Mouse (Mus musculus): ENCODE measurements around the gene Arfgef2.

DNA sequence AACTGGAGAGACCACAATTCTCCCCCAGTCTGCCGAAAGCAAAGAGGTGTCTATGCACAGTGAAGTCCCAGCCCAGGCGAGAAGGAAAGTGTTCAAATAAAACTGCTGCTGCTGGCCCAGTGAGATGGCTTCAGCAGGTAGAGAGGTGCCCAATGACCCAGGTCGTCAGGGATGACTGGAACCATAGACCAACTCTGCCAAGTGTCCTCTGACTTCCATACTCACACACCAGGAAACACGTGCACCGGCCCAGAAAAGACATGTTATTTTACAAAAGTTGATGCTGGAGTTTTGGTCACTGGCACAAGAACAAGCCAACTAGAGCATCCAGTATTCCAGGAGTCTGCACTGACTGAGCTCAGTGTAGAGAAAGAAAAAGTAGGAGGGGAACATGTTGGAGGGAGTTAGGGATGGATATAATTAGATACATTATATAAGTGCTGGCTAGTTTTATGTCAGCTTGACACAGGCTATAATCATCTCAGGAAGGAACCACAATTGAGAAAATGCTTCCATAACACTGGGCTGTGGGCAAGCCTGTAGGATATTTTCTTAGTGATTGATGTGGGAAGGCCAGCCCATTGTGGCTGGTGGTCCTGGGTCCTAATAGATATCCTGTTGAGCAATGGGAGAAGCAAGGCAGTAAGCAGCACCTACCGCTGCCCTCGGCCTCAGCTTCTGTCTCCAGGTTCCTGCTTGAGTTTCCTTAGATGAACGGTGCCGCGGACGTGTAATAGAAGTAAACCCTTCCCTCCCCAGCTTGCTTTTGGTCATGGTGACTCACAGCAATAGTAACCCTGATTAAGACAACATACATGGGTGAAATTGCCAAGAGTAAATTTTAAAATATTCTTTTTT, 5.5 kb upstream of the Arfgef2 start:
- TF ChIP-seq CTCF (IDR thresholded peaks at IDR 0.05; ENCODE audit: low read depth, low read length) (no peak), POLR2A (IDR thresholded peaks at IDR 0.05; ENCODE audit: insufficient read depth, low read length) (no peak), EP300 (IDR thresholded peaks at IDR 0.05; ENCODE audit: insufficient read depth, low read depth, low read length) (no peak)
